Mouse (Mus musculus): ENCODE results near the gene Mtf2.
A peak's percentile ranks its signal among the peaks of the same experiment; 100 is the strongest.
"Not testable (repeated sequence)": the region's sequence is repeated elsewhere in the genome, so short reads cannot be mapped to it uniquely, and the experiment has no call there.

Gene Mtf2

DNA sequence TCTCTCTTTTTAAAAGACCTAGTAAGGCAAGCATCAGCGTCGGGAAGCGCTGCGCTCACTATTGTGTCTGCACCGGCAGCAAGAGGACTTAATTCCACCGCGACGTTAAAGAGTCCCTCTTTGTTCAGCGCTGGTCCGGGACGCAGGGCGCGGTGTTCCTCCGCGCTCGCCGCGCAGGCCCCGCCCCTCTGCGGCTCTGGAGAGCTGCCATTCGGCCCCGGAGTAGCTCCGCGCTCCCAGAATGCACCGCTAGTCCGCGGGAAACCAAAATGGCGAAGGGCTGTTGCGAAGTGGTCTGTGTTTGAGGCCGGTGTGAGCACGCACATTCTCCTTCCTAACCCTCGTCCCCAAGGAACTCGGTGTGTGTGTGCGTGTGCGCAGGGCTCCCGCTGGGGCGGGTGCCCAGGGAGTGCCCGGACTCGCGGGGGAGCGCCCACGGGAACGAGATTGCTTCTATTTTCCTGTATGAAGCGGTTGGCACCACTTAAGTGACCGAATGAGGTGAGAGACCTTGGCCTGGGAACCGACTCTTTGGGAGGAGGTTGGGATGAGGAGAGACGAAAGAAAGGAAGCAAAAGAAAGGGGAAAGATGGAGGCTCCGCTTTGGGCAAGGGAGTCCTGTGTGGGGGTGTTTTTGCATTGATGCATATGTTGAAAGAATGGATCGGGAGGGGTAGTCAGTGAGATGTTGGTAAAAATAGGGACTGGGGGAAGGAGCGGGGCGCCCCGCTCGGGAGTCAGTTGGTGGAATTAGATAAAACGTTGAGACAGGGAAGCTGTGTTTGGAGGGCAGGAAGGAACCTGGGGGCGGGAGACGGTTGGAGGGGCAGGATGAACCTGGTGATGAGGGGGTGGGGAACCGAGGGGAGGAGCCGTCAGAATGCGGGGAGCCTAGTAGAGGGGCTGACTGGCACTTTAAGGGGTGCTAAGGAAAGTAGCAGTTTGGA lies at the start of gene Mtf2:
Gene Mtf2, plus strand, starts transcription at position 210 of the 947 bp plus-strand sequence.
- peak; percentile 99 for DNase-seq

DNA sequence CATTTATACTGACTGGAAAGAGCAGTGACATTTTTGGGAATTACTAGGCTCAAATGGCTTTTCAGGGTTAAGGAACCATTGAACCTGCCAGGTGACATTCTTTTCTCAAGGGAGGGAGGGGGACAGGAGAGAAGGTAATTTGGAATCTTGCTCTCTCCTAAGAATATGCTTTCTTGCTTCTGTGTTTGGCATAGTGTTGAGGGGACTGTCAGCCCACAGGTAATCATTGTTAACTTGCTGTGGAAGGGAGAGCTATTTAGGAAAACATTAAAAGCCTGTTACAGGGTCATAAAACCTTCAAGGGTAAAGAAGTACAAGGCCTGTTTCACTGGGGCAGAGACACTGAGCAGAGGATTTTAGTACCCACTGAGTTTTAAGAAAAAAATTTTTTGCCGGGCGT lies 48.2 kb upstream of the Mtf2 start:
- DNase-seq: no peak

DNA sequence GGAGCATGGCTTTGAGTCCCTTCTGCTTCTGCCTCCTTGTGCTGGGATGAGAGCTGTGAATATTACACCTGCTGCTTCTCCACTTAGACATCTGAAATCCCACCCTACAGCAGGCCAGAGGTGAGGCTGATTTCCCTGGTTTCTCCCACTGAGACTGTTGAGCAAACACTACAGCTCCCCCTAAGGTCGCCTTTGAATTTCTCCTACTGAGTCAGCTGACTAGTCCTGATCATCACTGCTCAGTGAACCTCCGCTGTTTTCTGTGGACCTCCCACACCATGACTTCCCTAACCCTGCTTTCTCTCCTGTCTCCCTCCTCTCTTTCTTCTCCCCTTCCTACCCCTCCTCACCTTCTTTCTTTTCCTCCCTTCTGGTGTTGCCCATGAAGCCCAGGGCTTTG lies 46.1 kb upstream of the Mtf2 start:
- no peak for DNase-seq

DNA sequence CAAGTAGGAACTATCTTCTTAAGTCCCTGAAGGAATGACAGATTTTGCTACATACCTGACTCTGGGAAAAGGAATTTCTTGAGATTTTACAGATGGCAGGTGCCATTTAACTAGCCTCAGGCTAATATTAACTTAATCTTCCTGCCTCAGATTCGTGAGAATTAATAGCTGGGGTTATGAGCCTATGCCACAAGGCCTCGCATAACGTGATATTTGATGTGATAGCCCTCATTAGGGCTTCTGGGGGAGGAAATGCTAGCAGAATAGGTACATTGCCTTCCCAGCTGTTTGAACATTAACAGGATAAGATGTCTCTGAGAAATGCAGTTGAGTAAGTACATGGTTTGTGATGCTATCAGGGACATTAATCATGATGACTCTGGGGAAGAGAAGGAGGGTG lies 44.1 kb upstream of the Mtf2 start:
- no peak for DNase-seq

DNA sequence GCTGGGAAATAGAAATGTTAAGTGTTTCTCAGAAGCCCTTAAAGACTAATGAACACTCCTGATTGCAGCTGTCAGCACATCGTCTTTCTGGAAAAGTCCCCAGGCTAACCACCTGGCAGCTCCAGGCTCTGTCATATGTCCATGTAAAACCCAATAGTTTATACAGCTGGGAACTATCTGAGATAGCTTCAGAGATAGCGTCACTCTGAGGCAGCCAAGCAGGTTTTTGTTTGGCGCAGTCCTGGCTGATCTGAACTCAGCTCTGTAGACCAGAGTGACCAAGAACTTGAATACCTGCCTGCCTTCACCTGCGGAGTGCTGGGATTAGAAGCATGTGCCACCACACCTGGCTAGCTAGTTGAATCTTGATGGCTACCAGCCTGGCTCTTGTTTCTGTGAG lies 37.2 kb upstream of the Mtf2 start:
- no peak for DNase-seq

DNA sequence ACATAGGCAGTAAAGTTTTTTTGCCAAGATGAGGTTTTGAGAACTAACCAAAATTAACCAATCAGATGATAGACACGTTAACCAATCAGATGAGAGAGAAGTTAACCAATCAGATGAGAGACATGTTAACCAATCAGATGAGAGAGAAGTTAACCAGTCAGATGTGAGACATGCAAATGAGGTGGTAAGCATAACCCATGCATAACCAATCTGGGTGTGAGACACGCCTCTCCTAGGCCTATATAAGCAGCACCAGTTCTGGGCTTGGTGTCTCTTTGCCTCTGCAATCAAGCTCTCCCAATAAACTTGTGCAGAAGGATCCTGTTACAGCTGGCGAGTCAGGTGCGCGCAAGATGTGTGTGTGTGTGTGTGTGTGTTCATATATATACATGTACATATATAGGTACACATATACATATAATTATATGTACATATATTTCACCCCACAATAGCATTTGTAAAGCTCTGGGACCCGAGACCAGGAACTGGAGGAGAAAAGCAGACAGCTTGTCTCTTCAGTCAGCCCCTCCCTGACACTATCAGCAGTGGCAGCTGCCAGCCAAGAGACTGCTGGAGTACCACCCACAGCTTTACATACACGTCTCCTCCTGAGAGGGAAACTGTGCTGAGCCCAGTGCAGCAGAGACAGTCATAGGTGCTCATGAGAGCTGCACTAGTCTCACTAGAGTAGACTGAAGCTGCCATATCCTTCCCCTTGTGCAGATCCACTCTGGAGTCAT lies 36.5 kb upstream of the Mtf2 start:
- not testable (repeated sequence) for DNase-seq

DNA sequence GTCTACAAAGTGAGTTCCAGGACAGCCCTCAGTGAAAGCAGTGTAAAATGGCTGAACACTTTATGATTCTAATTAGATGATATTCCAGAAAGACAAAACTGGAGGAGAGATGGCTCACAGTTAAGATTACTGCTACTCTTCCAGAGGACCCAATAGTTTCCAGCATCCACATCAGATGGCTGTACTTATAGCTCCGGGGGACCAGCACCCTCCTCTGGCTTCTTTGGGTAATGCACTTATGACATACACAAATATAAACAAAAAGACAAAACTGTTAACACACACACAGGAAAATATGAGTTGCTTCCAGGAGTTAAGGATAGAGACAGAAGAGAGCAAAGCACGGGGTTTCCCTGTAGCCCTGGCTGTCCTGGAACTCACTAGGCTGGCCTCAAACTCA lies 35.5 kb upstream of the Mtf2 start:
- peak; percentile 9 to 36 for DNase-seq

DNA sequence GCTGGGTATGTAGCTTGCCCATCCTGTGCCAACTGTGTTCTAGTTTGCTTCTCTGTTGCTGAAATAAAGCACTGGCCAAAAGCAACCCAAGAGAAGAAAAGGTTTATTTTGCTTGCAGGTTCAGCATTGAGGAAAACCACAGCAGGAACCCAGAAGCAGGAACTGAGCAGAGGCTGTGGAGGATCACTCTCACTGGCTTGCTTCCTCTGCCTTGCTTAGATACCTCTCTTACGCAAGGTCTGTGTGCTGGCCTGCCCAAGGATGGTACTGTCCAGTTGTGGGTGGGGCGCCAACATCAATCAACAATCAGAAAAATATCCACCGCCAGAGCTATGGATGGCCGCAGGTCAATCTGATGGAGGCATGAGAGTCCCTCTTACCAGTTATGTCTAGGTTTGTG lies 34.2 kb upstream of the Mtf2 start:
- no peak for DNase-seq

DNA sequence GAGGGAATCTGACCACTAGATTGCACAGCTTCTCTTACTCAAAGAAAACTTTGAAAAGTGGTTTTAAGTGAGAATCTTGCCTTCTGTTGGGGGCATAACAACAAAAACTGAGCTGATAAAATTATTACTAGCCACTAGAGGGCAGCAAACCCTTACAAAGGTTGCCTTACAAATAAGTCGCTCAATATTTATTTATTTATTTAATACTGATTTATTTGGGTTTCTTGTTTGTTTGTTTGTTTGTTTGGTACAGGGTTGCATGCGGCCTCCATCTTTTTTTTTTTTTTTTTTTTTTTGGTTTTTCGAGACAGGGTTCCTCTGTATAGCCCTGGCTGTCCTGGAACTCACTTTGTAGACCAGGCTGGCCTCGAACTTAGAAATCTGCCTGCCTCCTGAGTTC lies 31.3 kb upstream of the Mtf2 start:
- DNase-seq: peak in 1 of 2 experiments; percentile 25

DNA sequence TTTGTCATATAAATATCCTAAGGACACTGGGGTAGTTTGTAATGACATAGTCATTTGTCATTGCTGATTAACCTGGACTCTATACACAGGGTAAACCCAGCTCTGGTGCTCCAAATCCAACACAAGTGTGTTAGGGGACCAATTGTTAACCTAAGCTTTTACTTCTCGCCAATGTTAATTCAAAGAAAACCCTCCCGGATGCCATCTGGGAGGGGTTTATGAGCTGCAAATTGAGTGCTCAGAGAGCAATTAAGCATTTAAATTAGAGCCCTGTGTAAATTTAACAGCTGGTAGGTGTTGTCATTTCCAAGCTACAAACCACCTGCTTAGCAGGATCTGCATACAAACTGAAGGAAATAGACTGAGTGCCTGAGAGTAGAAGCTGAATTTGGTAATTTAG lies 30.0 kb upstream of the Mtf2 start:
- DNase-seq: no peak

DNA sequence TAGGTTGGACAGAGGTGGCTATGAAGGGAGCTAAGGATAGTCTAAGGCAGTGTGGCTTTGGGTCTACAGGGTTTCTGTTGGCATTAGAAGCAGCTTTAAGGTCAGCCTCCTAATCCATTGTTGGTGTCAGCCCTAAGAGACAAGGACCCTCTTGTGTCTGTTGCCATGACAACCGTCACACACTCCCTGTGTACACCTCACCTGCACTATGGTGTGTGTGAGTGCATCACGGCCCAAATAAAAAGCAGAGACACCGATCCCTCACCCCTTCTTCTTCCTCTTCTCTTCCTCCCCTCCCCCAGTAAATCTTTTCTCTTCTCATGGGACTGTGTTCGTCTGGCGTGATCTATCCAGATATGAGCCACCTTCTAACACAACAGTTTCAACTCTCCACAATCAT lies 23.4 kb upstream of the Mtf2 start:
- DNase-seq: no peak

DNA sequence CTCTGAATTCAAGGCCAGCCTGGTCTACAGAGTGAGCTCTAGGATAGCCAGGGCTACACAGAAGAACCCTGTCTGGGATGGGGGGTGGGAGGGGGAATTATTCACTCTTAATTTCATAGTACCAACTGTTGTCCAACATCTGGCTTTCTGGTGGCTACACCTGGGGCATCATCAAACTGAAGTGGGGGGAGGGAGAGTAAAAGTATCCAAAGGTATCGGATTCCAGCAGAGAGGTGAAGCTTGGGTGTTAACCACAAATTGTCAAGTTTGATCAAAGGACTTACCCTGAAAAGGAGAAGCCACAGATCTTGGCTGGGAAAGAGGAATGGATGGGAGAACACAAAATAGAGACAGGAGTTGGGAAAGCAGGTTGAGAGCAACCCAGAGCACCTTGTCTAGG lies 21.6 kb upstream of the Mtf2 start:
- no peak for DNase-seq

DNA sequence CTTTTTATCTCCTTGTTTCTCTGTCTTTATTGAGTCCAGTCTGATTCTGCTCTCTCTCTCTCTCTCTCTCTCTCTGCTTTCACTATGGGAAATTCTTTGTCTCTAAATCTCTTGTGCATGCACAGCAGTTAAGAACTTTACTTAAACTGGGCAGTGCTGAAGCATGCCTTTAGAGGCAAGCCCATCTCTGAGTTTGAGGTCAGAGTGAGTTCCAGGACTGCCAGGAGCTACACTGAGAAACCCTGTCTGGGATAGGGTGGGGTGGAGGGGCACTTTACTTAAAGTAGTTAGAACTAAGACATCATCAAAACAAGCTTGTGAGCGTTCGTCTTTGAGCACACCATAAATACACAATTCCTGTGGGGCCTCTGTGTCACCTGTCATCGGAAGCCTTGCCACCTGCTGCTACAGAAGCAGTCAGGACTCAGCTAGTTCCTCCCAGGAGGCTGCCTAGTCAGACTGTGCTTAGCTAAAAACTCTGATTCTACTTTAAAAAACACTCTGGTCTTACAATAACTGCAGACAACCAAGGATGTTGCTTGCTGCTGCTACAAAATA lies 15.7 kb upstream of the Mtf2 start:
- DNase-seq: no peak

DNA sequence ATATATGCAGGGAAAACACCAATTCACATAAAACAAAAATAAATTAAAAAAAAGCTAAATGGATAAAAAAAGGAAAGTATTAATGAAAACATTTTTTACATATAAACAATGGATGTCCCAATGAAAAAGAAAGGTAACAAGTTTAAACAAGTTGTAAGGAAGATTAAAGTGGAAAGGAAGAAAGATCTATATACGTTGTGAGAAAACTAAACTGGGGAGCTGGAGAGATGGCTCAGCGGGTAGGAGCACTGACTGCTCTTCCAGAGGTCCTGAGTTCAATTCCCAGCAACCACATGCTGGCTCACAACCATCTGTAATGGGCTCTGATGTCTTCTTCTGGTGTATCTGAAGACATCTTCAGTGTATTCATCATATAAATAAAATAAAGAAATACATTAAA lies 14.4 kb upstream of the Mtf2 start:
- no peak for DNase-seq

DNA sequence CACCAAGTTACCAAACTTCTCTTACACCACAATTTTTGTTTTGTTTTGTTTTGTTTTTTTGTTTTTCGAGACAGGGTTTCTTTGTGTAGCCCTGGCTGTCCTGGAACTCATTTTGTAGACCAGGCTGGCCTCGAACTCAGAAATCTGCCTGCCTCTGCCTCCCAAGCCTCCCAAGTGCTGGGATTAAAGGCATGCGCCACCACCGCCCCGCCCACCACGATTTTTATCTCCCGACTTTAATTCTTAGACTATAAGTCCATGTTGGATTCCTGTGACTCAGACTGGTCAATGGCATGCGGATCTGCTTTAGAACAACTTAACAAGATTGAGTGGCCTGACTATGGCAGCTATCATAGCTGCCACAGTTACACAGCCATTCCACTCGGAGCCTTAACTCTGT lies 13.7 kb upstream of the Mtf2 start:
- not testable (repeated sequence) for DNase-seq

DNA sequence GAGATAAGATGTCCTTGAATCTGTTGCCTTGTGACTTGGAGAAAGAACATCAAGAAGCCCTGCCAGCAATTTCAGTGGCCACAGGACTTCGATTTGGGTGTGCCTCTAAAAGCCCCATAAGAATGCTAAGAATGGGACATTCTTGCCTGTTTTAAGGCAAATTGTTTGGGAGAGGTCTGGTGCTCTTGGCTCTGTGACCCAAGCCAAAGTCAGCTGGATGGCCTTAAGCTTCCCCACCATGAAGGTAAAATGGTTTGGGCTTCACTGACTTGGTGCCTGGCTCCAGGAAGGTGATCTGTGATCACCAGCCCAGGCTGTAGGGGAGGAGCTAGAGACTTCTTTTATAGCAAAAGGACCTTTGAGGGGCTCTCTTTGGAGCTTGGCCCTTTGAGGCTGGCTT lies 13.3 kb upstream of the Mtf2 start:
- no peak for DNase-seq

DNA sequence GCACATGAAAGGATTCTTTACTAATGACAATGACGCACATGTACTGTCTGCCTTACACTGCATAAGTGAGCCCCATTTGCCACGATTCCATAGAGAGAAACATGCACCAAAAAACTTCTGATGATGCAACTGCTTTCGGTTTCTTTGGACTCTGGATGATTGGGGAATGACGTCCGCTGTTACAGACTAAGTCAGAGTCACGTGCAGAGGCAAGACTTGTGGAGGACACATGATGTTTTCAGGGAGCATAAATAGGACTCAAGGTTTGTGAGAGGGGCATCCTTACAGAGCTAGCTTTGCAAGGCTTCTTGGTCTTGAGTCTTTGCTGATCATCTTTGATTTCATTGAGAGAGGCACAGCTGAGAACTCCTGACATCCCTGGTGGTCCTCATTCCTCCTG lies 11.9 kb upstream of the Mtf2 start:
- DNase-seq: no peak

DNA sequence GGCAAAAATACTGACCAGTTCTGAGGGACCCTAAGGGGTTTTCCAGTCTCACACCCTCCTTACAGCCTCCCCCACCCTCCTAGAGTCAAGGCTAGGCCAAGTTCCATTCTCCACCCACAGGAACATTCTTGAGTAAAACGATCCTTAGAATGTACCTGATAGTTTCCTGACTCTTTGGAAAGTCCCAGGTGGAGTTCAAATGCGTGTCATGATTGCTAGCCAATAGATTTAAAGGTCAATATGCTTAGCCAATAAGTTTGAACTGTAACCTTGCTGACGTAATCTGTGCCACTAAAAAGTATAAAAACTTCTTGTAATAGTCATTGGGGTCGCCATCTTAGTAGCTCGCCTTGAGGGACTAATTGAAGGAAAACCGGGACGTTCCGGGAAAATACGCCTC lies 5.1 kb upstream of the Mtf2 start:
- DNase-seq: no peak

DNA sequence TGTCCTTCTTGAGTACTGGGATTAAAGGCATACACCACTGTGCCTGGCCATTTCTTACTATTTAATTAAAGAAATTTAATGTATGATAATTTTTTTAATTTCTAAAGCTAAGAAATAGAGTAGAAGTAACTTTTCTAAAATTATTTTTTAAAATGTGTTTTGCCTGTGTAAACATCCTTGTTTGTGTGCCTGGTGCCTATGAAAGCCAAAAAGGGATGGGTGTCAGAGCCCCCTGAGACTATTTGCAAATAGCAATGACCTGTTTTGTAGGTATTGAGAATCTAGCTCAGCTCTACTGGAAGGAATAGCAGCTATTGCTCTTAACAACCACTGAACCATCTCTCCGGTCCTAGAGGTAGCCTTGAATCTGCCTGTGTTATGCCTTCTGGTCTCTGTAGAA lies 6.8 kb downstream of the Mtf2 start:
- DNase-seq: no peak

DNA sequence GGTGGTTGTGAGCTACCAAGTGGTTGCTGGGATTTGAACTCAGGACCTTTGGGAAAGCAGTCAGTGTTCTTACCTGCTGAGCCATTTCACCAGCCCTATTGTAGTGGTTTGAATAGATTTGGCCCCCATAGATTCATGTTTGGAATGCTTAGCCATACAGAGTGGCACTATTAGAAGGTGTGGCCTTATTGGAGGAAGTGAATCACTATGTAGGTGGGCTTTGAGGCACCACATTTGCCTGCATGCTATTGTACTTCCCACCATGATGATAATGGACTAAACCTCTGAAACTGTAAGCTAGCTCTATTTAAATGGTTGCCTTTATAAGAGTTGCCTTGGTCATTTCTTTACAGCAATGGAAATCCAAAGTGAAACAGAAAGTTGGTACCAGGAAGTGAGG lies 10.8 kb downstream of the Mtf2 start:
- no peak for DNase-seq

DNA sequence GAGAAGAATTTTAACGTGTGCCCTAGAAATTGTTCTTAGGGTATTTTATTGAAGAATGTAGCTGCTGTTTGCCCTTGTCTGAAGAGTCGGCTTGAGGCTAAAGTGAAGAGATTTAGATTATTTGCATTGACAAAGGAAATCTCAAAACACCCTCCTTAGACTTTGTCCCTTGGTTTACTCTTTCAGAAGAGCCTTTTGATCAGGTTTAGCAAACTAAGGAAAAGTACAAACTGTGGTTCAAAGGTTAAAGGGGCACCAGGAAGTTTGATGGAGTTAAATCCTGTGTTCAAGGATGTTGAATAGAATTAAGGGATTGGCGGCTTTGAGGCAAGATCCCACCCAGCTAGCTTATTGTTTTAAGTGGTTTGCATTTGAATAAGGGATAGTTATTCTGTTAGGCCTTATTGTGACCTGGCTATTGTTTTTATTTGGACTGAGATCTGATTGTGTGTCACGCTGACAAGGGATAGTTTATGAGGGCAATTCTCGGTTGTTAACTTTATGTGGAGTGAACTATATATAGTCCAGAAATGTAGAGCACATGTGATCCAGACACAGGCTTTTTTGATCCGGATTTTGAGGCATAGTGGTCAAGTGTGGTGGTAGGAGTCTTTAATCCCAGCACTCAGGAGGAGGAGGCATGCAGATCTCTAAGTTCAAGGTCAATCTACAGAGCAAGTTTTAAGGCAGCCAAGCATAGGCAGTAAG lies 11.5 kb downstream of the Mtf2 start:
- no peak for DNase-seq

DNA sequence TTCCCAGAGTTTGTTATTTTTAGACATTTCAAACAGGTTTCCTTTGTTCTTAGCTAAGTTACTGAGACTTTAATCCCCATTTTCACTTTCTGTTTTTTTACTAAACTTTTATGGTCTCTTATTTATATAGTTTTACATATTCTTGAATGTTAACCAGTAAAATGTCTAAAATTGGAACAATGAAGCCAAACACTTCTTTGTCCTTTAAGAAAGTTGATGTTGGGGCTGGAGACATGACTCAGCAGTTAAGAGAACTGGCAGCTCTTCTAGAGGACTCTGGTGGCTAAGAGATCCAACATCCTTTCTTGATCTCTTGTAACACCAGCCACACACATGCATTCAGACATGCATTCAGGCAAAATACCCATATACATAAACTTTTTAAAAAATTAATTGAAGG lies 14.1 kb downstream of the Mtf2 start:
- DNase-seq: no peak

DNA sequence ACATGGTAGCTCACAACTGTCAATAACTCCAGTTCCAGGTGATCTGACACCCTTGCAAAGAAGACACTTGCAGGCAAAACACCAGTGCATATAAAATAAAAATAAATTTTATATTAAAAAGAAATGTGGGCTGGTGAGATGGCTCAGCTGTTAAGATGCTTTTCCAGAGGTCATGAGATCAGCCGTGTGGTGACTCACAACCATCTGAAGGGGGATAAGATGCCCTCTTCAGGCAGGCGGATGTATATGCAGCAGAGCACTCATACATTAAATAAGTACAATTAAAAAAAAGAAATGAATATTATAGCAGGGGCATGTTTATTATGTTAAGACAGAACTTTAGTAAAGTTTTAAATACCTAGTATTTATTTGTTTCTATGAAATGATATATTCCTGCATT lies 16.9 kb downstream of the Mtf2 start:
- DNase-seq: peak in 1 of 2 experiments; percentile 15

All from cerebellum, postnatal 25 days (tissue).